In genomic region chr12:45067047-45067685, GRCm38 (mm10) we compare ENCODE assay signal across 8 mouse cellular contexts. TPM values are rescaled to one million over a fixed set of nuclear protein-coding genes. Genes with fewer than 3 reads are reported as not detected.
DNase-seq lines count a peak whose midpoint lies in the region; ATAC-seq lines count a peak whose summit lies in the region.

No protein-coding gene starts in this region.

- intact Hi-C loops in gastrocnemius, postnatal 14 days (cut with DNase I; ENCODE audit: low total_unique reads): no loop called here

- H3K9ac ChIP-seq in forebrain, embryonic 13.5 days: no peak overlapping the region
- H3K9ac ChIP-seq in kidney, embryonic 15.5 days: no peak overlapping the region
- no peak overlapping the region for H3K9ac ChIP-seq in neural tube, embryonic 11.5 days (ENCODE audit: low read length)

- 25% methylated on average over 11 of the region's 11 CpGs for WGBS in forebrain, embryonic 13.5 days
- WGBS in kidney, embryonic 15.5 days: 24% methylated on average over 11 of the region's 11 CpGs
- WGBS in neural tube, embryonic 11.5 days: 32% methylated on average over 11 of the region's 11 CpGs

- H3K36me3 ChIP-seq in forebrain, embryonic 13.5 days (ENCODE audit: poor library complexity, severe bottlenecking): no peaks in the 10 kb centered on the region
- H3K36me3 ChIP-seq in kidney, embryonic 15.5 days: no peaks in the 10 kb centered on the region
- H3K36me3 ChIP-seq in neural tube, embryonic 11.5 days (ENCODE audit: control insufficient read depth, insufficient read depth, low read length): no peaks in the 10 kb centered on the region

- DNase-seq in heart, adult 11 months: peak; percentile 94
- no peak for DNase-seq in heart, adult 18-20 months
- DNase-seq in neural tube, embryonic 11.5 days (ENCODE audit: low spot score): peak; percentile 27
- DNase-seq in cerebellum, postnatal 25 days: no peak
- DNase-seq in thymus, postnatal 4 days: no peak
- no peak for DNase-seq in gastrocnemius, postnatal 14 days

- peaks cover 15% of the 10 kb centered on the region for H3K4me1 ChIP-seq in forebrain, embryonic 13.5 days
- peaks cover 28% of the 10 kb centered on the region for H3K4me1 ChIP-seq in kidney, embryonic 15.5 days
- no peaks in the 10 kb centered on the region for H3K4me1 ChIP-seq in neural tube, embryonic 11.5 days (ENCODE audit: control insufficient read depth, insufficient read depth, low read length)

- H3K9me3 ChIP-seq in forebrain, embryonic 13.5 days (replicated peaks): no peaks in the 10 kb centered on the region
- no peaks in the 10 kb centered on the region for H3K9me3 ChIP-seq in kidney, embryonic 15.5 days (replicated peaks)
- H3K9me3 ChIP-seq in neural tube, embryonic 11.5 days (ENCODE audit: control insufficient read depth, low read length): no peaks in the 10 kb centered on the region

- peak overlapping the region; percentile 30 for H3K4me2 ChIP-seq in forebrain, embryonic 13.5 days
- H3K4me2 ChIP-seq in kidney, embryonic 15.5 days: peak overlapping the region; percentile 24
- no peak overlapping the region; the same call in 1 of the 2 replicates for H3K4me2 ChIP-seq in neural tube, embryonic 11.5 days (ENCODE audit: low read depth)

- no peak overlapping the region for H3K27ac ChIP-seq in forebrain, embryonic 13.5 days
- H3K27ac ChIP-seq in kidney, embryonic 15.5 days: no peak overlapping the region
- 0 out of 2 replicates have a peak overlapping the region, but pooled peaks have one; percentile 9 for H3K27ac ChIP-seq in neural tube, embryonic 11.5 days (ENCODE audit: low read depth, low read length)

- peak; percentile 82 for ATAC-seq in forebrain, embryonic 13.5 days
- 0 out of 2 replicates have a peak, but pooled peaks have one; percentile 23 for ATAC-seq in kidney, embryonic 15.5 days (replicated peaks; ENCODE audit: low FRiP score)
- ATAC-seq in neural tube, embryonic 11.5 days (ENCODE audit: insufficient read depth, low FRiP score, low TSS enrichment): peak; percentile 16; the same call in 1 of the 2 replicates

- 0 out of 2 replicates have a peak, but pooled peaks cover under 1% of the 10 kb centered on the region for H3K27me3 ChIP-seq in forebrain, embryonic 13.5 days
- H3K27me3 ChIP-seq in kidney, embryonic 15.5 days: no peaks in the 10 kb centered on the region
- H3K27me3 ChIP-seq in neural tube, embryonic 11.5 days (ENCODE audit: control insufficient read depth, insufficient read depth, low read length): no peaks in the 10 kb centered on the region

- no peak overlapping the region for H3K4me3 ChIP-seq in forebrain, embryonic 13.5 days
- no peak overlapping the region for H3K4me3 ChIP-seq in kidney, embryonic 15.5 days (replicated peaks)
- H3K4me3 ChIP-seq in neural tube, embryonic 11.5 days (ENCODE audit: low read depth, low read length): no peak overlapping the region

RNA-seq across cellular contexts. Expression of gene Stxbp6, which starts 7.3 kb away (rescaled TPM):
- 10 to 100 TPM in 1 of 2 experiments, 1 to 10 TPM in 1; 6.0 to 10.2 TPM for total RNA-seq in heart, adult 18-20 months (2021)
- polyA plus RNA-seq in forebrain, embryonic 13.5 days (2015; fragmentation: Nextera tagmentation; extraction: Ambion mirVana): 9.9 and 13.1 TPM in 2 replicates
- polyA plus RNA-seq in kidney, embryonic 15.5 days (2015; fragmentation: Nextera tagmentation; extraction: Ambion mirVana): 39.7 and 40.2 TPM in 2 replicates
- polyA plus RNA-seq in neural tube, embryonic 11.5 days (2014; fragmentation: Nextera tagmentation; extraction: Ambion mirVana): 9.6 and 11.9 TPM in 2 replicates
- 10 to 100 TPM in 1 of 2 experiments, 1 to 10 TPM in 1; 7.8 to 12.7 TPM for total RNA-seq in gastrocnemius, postnatal 14 days (2021)

Comparison
In these comparisons a context has a peak if more than half of its experiments do, and no peak if none do; other contexts are left out.
1. DNase-seq: peak in heart, adult 11 months (single experiment) and neural tube, embryonic 11.5 days (single experiment); none in heart, adult 18-20 months (0 of 2), cerebellum, postnatal 25 days (0 of 2), thymus, postnatal 4 days (single experiment) and gastrocnemius, postnatal 14 days (single experiment).
2. ATAC-seq: peak in every context shown above with its lines; median percentile 82 in forebrain, embryonic 13.5 days; 23 in kidney, embryonic 15.5 days; 16 in neural tube, embryonic 11.5 days.